Mouse (Mus musculus) macrophage (primary cell): ENCODE results near the gene Rbm12. TPM values are rescaled to one million over a fixed set of nuclear protein-coding genes. Genes with fewer than 3 reads are reported as not detected.

Experiments used
- H3K27ac ChIP-seq: fragments of 350-480 bp; formaldehyde crosslinking; 2 replicates; pipeline ENCODE4 v1.9.0; 2021
- H3K36me3 ChIP-seq: fragments of 350-480 bp; formaldehyde crosslinking; 2 replicates; pipeline ENCODE4 v1.9.0; 2021; ENCODE audit errors: inconsistent target
- H3K4me3 ChIP-seq: fragments of 350-480 bp; formaldehyde crosslinking; 2 replicates; pipeline ENCODE4 v1.9.0; 2021; ENCODE audit errors: inconsistent target
- H3K79me2 ChIP-seq: fragments of 350-480 bp; formaldehyde crosslinking; 2 replicates; pipeline ENCODE4 v1.9.0; 2021; ENCODE audit errors: inconsistent target
- WGBS: methylation state at CpG from one replicate; pipeline ENCODE4 v1.1.7; 2026; ENCODE audit warnings: inconsistent platforms; ENCODE audit not compliant: missing documents; 5-methylcytosine and 5-hydroxymethylcytosine counted together
- polyA plus RNA-seq: library from polyadenylated mRNA; stranded (reverse); fragments of 250-400 nt; gene quantifications from 3 replicates; pipeline ENCODE4 v1.2.4, GENCODE M21; 2018; ENCODE audit warnings: inconsistent platforms

The Rbm12 gene
- polyA plus RNA-seq, 1 experiment from 2014 or later, result 20.5 TPM

DNA sequence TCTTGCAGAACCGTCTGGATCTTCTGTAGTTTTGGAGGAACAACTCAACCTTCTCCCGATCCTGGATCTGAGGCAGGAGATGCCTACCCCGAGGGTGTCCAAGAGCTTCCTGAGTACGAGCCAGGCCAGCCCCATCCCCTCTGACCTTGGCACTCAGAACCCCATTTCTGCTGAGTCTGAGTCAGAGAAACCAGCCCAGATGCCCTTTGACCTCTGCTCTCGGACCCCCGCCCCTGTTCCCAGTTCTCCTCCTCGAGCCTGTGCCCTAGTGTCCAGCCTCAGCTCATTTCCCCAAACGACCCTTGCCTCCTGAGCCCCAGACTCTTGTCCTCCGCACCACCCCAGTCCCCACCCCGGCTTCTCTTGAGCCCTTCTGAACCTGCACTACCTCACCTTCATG is 45.7 kb downstream of the Rbm12 start:
- 68% methylated on average over 10 of the region's 10 CpGs for WGBS
- H3K4me3 ChIP-seq, result no peak overlapping the region; the same call in 1 of the 2 replicates
- H3K36me3 ChIP-seq, result no peaks in the 10 kb centered on the region
- H3K79me2 ChIP-seq, result no peaks in the 10 kb centered on the region
- no peak overlapping the region for H3K27ac ChIP-seq

DNA sequence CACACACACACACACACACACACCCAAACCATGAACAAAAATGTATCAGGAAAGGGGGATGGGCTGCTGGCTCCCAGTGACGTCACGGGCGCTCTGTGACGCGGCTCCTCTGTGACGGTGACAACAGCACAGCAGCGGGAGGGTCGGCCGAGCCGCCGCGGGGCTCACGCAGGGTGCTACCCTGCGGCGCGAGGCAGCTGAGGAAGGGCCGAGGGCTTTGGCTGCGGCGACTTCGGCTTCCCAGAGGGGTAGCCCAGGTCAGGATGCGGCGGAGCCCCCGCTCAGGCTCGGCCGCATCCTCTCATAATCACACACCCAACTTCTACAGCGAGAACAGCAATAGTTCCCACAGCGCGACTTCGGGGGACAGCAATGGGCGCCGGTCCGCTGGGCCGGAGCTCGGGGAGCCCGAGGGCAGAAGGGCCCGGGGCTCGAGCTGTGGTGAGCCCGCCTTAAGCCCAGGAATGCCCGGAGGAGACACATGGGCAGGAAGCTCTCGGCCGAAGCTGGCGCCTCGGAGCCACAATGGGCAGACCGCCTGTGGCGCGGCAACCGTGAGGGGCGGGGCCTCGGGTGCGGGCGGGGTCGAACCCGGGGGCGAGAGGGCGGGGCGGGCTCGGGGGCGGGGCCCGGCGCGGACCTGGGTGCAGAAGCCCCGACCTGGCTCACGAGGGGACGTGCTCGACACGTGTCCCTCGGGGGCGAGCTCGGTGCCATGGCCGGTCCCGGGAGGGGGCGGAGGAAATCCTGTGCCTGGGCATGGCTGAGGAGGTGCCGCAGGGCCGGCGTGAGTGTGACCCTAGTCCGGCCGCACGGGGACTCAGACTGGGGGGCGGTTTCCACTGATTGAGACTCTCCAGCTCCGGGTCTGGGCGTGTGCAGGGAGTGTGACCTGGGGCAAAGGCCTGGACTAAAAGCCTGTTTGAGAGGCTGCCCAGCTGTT is 46.4 kb downstream of the Rbm12 start, which contains the start of gene Spag4:
TSS of gene Spag4 (plus strand) at position 77 of the 943 bp plus-strand sequence.
- Histone ChIP-seq H3K79me2 (no peaks in the 10 kb centered on the region), H3K4me3 (peak within 1 kb of the TSS; percentile 5; the same call in 1 of the 2 replicates), H3K27ac (no peak within 1 kb of the TSS), H3K36me3 (no peaks in the 10 kb centered on the region)
- WGBS, result 1% methylated on average over 73 of the region's 81 CpGs

DNA sequence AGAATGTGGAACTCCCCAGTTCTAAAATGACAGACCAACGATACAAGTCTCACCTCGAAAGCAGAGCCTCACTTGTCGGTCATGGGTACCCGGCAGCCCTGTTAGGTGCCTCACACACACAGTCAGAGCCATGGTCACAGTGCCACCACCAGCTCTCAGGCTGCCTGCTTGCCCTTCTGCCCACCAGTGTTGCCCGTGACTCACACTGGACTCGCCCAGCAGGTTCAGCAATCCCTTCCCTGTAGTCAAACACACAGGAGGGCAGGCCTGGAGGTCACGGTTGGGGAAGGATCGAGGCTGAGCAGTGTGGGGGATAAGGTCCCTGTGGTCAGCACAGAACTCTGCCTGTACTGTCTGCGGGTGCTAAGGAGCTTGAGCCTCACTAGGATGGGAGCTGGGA is 59.0 kb downstream of the Rbm12 start, which contains the start of gene Fer1l4:
TSS of gene Fer1l4 (minus strand) at position 132 of the 400 bp plus-strand sequence.
- H3K36me3 ChIP-seq, result no peaks in the 10 kb centered on the region
- H3K27ac ChIP-seq, result no peak within 1 kb of the TSS
- no peaks in the 10 kb centered on the region for H3K79me2 ChIP-seq
- no peak within 1 kb of the TSS for H3K4me3 ChIP-seq
- over 99% methylated on average over 9 of the region's 9 CpGs for WGBS

DNA sequence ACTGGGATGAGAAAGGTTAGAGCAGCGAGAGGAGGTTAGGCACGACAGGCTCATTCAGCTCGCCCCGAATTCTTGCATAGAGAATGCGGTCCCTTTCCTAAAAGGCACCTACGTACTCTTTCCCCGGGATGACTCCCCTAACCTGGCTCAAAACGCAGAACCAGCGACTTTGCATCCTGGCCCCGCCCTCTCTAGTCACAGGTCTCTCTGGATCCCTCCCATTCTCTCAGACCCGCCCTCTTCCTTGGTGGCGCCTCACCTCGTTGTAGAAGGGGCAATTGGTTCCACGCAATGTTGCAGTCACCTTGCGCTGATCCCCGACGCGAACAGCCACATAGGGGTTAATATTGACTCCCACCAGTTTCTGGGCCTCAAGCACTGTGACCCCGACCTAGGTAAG is 63.8 kb downstream of the Rbm12 start:
- no peak overlapping the region for H3K27ac ChIP-seq
- no peaks in the 10 kb centered on the region for H3K36me3 ChIP-seq
- H3K4me3 ChIP-seq, result no peak overlapping the region
- 22% methylated on average over 18 of the region's 19 CpGs for WGBS
- H3K79me2 ChIP-seq, result no peaks in the 10 kb centered on the region

DNA sequence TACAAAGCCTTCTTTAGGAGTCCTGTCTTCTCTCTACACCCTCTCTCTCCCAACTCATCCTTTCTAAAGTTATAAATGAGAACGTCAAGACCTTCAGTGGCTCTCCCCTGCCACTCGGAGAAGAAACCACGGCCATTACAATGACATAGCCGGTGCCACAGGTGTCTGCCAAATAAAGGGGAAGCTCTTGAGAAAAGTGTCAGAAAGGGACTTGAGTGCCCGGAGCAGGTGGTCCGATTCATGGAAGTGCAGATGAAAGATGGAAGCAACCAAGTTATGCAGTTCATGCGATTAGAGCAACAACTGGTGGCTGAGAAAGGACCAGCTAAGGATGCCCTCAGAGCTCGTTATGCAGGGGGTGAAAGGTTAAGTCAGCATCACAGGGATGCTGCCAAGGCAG is 68.9 kb downstream of the Rbm12 start:
- Histone ChIP-seq H3K36me3 (no peaks in the 10 kb centered on the region), H3K27ac (no peak overlapping the region), H3K4me3 (no peak overlapping the region), H3K79me2 (no peaks in the 10 kb centered on the region)
- 52% methylated on average over 8 of the region's 8 CpGs for WGBS

Other genes starting within 250 kb of the Rbm12 start
- 27.3 to 47.7 TPM (median 28.7 TPM) in 3 replicates for gene Uqcc1, start 181.7 kb downstream of the Rbm12 start, polyA plus RNA-seq
- gene Gm15557, start 171.2 kb downstream of the Rbm12 start, polyA plus RNA-seq, result not detected in 3 replicates
- gene Gdf5, start 166.6 kb downstream of the Rbm12 start, polyA plus RNA-seq, result not detected in 3 replicates
- gene Cep250, start 155.5 kb downstream of the Rbm12 start, polyA plus RNA-seq, result 55.2 to 100 TPM (median 84.4 TPM) in 3 replicates
- gene 6430550D23Rik, start 104.0 kb downstream of the Rbm12 start, polyA plus RNA-seq, result 0.32 to 1.0 TPM (median 0.37 TPM) in 3 replicates
- gene Ergic3, start 103.9 kb downstream of the Rbm12 start, polyA plus RNA-seq, result 160 to 212 TPM (median 187 TPM) in 3 replicates
- not detected in 3 replicates for gene Fer1l4, start 59.0 kb downstream of the Rbm12 start, polyA plus RNA-seq
- gene Spag4, start 46.8 kb downstream of the Rbm12 start, polyA plus RNA-seq, result 0.35 TPM in 1 of 3 replicates, not detected in the others
- gene Cpne1, start within 50 bp of the Rbm12 start, polyA plus RNA-seq, result 7.4 to 25.3 TPM (median 17.9 TPM) in 3 replicates
- 6.1 to 13.9 TPM (median 8.1 TPM) in 3 replicates for gene Gm28036, start 15.1 kb upstream of the Rbm12 start, polyA plus RNA-seq
- gene Romo1, start 32.1 kb upstream of the Rbm12 start, polyA plus RNA-seq, result 73.4 to 124 TPM (median 123 TPM) in 3 replicates
- gene Nfs1, start 32.2 kb upstream of the Rbm12 start, polyA plus RNA-seq, result 18.6 to 31.0 TPM (median 24.7 TPM) in 3 replicates
- 158 to 239 TPM (median 203 TPM) in 3 replicates for gene Rbm39, start 68.3 kb upstream of the Rbm12 start, polyA plus RNA-seq
- 30.3 to 83.9 TPM (median 31.8 TPM) in 3 replicates for gene Phf20, start 84.5 kb upstream of the Rbm12 start, polyA plus RNA-seq
- 3.1 to 3.9 TPM (median 3.3 TPM) in 3 replicates for gene Cnbd2, start 200.3 kb upstream of the Rbm12 start, polyA plus RNA-seq
- gene Scand1, start 200.7 kb upstream of the Rbm12 start, polyA plus RNA-seq, result 12.2 to 134 TPM (median 90.1 TPM) in 3 replicates